Mouse (Mus musculus) splenic B cell, adult 2 months (primary cell): Measurements from ENCODE around the gene Ap3b2.
"Not testable (repeated sequence)": the region's sequence is repeated elsewhere in the genome, so short reads cannot be mapped to it uniquely, and the experiment has no call there.

ENCODE experiments used
- DNase-seq: peaks from one replicate; pipeline ENCODE4 v3.0.0-alpha.2; 2011; ENCODE audit warnings: low read depth, low spot score
- H3K27me3 ChIP-seq: 2 replicates; pipeline ENCODE4 v1.6.1; 2012; ENCODE audit warnings: mild to moderate bottlenecking, low read length, moderate library complexity, mixed read lengths; ENCODE audit not compliant: control insufficient read depth, poor library complexity, insufficient read depth, severe bottlenecking
- H3K36me3 ChIP-seq: 2 replicates; pipeline ENCODE4 v1.6.1; 2012; ENCODE audit warnings: mild to moderate bottlenecking, low read length, moderate library complexity, mixed read lengths; ENCODE audit not compliant: control insufficient read depth, poor library complexity, insufficient read depth, severe bottlenecking

Gene Ap3b2

DNA sequence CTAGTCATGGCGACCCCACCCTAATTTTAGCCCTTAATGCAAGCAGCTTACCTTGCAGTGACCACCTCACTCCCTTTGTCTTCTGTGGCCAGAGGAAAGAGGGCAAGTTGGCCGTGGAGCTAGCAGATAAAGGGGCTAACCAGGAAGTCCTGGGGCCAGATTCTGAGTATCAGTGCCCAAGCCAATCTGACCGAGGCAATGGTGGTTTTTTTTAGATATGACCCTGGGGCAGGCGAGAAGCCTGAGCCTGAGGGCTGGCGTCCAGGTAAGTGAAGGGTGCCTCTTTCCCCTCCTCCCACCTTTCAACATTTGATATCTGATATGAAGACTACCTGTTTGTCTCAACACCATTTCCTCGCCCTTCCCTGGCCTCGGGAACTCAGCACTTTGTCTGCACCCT, 4.5 kb upstream of the Ap3b2 start, which contains the start of gene BC048679:
Gene BC048679, minus strand, starts transcription at position 101 of the 400 bp plus-strand sequence.
- H3K27me3 ChIP-seq: no peaks in the 10 kb centered on the region; the same call in 1 of the 2 replicates
- DNase-seq: no peak
- H3K36me3 ChIP-seq: no peaks in the 10 kb centered on the region

DNA sequence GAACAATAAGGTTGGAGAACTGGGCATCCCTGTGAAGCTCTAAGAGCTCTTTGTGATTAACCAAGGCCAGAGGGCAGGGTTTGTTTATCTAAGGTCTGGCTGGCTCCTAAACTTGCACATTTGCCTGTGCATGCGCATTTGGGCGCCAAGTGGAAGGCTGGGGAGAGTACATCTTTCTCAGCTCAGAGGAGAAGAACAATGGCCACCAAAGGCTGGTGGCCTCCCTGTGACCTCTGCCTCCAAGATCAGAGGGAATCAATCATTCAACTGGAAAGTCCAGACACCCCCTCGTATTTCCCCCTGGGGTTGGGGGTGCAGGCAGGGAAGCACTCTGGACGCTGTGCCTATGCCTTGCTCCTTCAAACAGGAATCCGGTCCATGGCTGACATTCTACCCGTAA, 3.4 kb upstream of the Ap3b2 start:
- Histone ChIP-seq H3K27me3 (no peaks in the 10 kb centered on the region; the same call in 1 of the 2 replicates), H3K36me3 (no peaks in the 10 kb centered on the region)
- no peak for DNase-seq

DNA sequence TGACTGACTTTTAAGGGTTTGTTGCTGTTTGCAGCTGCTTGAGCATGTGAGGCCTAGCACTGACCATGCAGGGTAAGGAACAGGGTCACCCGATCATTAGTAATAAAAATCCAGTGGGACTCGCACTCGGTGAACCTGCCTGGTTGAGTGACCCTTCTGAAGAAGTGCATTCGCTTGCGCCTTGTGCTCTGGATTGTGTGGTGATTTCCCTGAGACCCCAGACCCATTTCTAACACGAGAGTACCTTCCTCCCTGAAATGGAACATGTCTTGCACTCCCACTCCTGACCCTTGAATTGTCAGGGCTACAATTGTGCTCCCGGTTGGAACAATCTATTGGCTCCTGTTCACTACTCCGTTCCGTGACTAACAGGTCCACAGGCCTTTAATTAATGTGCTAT, 1.1 kb downstream of the Ap3b2 start:
- Histone ChIP-seq H3K36me3 (no peaks in the 10 kb centered on the region), H3K27me3 (no peaks in the 10 kb centered on the region; the same call in 1 of the 2 replicates)
- no peak for DNase-seq

DNA sequence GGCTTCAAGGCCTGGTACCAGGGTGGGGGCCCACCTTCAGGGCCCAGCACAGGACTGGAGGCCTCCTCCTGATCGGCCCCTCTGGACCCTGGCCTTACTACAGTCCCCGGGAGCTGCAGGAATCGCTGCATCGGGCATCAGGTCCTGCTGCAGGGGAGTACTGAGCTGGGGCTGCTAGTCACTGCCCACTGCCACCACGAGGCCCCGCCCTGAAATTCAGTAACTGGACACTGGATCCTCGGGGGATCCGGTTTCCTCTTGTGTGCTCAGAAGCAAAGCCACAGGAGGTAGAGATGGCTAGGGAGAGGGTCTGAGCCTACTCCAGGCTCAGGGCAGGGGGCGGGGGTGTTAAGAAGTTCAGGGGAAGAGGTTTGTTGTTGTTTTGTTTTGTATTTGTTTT, 4.1 kb downstream of the Ap3b2 start:
- DNase-seq: no peak

DNA sequence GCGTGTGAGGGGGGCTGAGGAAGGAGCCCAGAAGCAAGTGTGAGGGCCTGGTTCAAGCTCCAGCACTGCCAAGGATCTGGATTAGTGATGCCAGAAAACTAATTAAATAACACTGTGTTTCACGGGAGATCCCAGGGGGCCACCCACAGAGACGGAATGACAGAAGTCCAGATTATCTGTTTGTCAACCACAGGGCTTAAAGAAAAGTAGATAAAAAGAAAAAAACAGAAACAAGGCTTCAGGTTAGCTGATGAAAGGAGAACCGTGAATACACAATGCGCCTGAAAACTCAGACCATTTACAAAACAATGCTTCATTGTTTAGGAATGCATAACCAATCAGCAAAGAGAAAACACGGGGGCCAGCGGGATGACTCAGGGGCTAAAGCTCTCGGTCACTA, 12.9 kb downstream of the Ap3b2 start:
- Histone ChIP-seq H3K27me3 (no peaks in the 10 kb centered on the region), H3K36me3 (no peaks in the 10 kb centered on the region)
- DNase-seq: no peak

More for the DNA sequence above, 4.1 kb downstream of the Ap3b2 start:
- Histone ChIP-seq H3K27me3 (no peaks in the 10 kb centered on the region), H3K36me3 (no peaks in the 10 kb centered on the region)

DNA sequence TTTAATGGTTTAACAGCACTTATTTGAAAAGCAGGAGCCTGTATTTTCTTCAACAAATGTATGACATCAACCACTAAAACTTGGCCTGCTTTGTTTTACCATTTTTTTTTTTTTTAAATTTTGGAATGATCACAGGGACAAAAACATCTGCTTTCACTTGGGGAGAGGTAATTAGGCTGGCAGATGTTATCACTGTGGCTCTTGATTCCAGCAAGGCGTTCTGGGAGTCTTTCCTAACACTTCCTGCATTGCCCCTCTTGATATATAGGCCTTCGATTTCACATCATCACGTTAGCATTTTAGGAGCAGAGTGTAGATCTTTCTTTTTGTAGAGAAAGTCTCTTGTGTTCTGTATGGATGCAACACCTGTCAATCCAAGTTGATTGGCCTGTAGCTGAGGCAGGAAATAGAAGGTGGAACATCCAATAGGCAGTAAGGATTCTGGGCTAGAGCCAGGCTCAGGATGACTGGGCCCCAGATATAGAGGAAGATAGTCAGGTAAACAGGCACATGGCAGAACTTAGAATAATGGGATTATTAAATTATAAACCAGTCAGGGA, 14.1 kb downstream of the Ap3b2 start:
- Histone ChIP-seq H3K27me3 (no peaks in the 10 kb centered on the region), H3K36me3 (no peaks in the 10 kb centered on the region)
- no peak for DNase-seq

DNA sequence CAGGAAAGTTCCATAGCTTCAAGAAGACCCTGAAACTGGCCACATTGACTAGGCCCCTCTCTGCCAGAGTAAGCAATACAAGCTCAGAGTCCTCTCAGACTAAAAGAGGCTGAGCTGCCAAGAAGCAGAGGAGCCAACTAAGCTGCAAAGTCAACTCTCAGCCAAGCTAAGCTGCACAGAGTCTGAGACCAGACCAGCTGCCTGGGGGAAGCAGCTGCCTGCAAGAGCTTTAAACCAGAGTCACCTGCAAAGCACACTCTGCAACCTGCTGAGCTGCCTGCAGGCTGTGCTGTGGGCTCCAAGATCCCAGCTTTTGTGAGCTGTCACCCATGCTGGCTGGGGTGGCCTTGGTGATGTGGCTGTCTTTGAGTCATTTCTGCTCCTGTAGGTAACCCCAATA, 15.5 kb downstream of the Ap3b2 start:
- DNase-seq, H3K36me3 ChIP-seq, H3K27me3 ChIP-seq: not testable (repeated sequence)

DNA sequence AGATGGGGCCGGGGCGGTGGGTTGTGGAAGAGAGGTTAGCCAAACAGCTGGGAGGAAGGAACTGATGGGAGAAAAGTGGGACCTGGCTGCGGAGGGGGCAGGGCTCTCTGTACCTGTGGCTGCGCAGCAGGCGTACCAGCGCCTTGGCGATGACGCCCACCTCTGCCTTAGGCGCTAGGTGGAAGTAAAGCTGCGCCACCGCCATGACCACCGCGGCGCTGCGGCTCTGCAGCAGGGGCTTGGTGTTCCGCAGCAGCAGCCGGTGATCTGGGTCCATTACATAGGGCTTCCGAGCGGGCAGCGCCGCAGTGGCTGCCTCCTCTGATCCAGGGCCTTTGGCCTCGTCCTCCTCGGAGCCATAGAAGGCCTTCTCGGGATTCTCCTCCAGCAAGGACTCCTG, 16.9 kb downstream of the Ap3b2 start:
- Histone ChIP-seq H3K27me3 (no peaks in the 10 kb centered on the region), H3K36me3 (no peaks in the 10 kb centered on the region)
- DNase-seq: no peak

DNA sequence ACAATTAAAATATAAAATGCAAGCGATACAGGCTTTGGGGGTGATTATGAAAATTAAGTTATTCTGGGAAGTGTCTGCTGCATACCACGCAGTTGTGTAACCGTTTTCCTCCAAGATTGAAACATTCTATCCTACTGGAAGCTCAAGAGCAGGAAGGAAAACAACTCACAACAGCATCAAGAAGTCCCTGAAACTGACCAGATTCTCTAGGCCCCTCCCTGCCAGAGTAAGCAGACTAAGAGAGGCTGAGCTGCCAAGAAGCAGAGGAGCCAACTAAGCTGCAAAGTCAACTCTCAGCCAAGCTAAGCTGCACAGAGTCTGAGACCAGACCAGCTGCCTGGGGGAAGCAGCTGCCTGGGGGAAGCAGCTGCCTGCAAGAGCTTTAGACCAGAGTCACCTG, 18.5 kb downstream of the Ap3b2 start:
- Histone ChIP-seq H3K36me3 (no peaks in the 10 kb centered on the region), H3K27me3 (no peaks in the 10 kb centered on the region)
- no peak for DNase-seq

DNA sequence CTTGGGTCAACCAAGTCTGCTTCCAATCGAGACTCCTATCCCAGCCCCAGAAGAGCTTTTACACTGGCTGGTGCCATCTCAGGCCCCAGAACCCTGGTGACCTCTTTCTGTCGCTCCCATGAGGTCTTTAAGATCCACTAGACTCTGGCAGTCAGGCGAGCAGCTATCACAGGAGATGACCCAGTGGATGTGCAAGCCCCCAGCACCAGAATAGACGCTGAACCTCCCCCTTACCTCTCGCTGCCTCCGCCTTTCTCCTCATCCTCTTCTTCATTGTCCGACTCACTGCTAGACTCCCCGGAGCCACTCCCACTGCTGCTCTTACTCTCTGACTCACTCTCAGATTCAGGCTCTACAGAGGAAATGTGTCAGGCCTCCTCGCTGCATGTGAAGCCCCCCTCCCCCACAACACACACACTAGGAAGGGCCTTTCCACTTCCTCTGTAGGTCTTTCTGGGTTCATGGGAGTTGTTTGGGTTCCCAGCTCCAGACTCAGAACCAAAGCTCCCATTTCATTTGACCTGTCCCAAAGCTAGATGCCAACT, 28.7 kb downstream of the Ap3b2 start:
- no peak for DNase-seq
- H3K27me3 ChIP-seq: no peaks in the 10 kb centered on the region
- H3K36me3 ChIP-seq: no peaks in the 10 kb centered on the region

DNA sequence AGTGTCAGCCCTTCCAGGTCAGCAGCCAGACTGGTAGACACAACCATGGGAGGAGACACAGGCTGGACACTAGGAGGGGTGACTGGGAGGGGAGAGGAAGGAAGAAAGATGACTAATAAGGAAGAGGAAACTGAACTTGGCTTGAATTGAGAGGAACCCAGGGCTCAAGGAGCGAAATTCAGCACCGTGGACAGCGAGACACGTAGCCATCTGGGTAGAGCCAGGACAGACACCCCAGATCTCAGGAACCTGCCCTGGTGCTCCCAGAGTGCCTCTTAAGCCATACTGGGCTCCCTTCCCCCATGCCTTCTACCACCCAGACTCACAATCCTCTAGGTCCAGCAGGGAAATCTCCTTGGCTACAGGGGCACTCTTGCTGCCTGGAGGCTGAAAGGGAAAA, 29.6 kb downstream of the Ap3b2 start:
- Histone ChIP-seq H3K36me3 (no peaks in the 10 kb centered on the region), H3K27me3 (no peaks in the 10 kb centered on the region)
- peak; percentile 14 for DNase-seq

DNA sequence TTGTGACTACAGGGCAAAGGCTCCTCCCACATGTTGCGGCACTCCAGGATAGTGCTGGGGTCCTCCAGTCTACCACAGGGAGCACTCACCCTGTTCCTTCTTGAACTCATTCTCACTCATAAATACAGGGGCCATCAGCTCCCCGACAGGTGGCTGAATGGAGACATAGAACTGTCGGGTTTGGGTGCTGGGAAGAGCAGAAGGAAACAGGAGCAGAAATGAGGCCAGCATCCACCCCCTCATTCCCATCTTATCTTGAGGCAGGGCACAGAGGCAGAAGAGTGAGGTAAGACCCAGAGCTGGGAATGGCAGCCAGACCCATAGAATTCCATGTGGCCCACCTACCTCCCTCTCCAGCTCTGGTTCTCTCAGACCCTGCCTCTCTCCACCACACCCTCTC, 30.9 kb downstream of the Ap3b2 start:
- no peaks in the 10 kb centered on the region for H3K36me3 ChIP-seq
- DNase-seq: no peak

DNA sequence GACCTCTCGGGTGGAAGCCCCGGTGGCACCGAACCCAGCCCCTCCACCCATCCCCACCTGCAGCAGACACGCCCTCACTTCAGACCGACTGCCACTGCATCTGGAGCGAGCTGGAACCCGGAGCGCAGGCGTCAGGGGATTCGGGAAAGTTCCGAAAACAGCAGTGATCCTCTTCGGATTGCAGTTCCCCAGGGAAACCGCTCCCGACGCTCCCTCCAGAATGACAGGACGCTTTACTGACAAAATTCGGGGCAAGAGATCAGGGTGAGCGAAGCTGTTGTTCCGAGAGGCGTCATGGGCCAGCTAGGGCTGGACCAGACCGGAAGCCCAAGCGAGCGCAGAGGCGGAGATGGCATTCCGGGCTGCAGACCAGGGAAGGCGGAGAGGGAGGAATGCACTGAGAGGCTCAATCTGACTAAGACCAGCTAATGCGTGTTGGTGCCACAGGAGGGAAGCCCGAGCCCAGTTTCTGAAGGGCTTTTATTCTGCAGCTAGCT, 38.5 kb downstream of the Ap3b2 start, which contains the start of gene Cpeb1:
Gene Cpeb1, minus strand, starts transcription at position 311 of the 497 bp plus-strand sequence.
- no peak for DNase-seq
- Histone ChIP-seq H3K36me3 (no peaks in the 10 kb centered on the region), H3K27me3 (no peaks in the 10 kb centered on the region; the same call in 1 of the 2 replicates)

More for the DNA sequence above, 30.9 kb downstream of the Ap3b2 start:
- H3K27me3 ChIP-seq: no peaks in the 10 kb centered on the region

DNA sequence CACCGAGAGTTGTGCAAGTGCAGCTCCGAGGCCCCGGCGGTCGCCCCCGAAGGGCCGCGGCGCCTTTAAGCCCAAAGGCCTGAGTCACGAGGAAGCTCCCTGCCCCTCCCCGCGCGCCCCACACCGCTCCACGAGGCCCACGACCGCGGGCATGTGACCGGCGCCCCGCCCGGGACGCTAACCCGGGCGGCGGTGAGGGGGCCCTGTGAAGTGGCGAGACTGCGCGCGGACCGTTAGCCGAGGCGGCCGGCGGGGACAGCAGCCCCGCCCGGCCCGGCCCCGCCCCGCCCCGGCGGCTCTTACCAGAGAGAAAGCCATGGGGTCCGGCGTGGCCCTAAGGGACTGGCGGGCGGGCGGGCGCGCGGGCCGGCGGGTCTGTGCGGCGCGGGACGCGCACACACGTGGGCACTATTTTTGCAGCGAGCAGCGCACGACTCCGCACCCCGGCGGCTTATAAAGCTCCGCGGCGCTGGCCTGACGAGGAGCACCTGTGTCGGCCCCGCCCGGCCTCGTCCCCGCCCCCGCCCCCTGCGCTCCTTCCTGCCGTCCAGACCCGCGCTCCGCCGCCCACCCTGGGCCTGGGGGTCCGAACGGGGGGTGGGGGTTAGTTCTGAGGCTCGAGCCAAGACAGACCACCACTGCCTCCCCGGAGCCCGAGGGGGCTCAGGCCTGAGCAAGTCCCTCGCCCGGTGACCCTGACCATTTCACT, 39.2 kb downstream of the Ap3b2 start:
- DNase-seq: peak; percentile 24
- H3K27me3 ChIP-seq: no peaks in the 10 kb centered on the region; the same call in 1 of the 2 replicates
- H3K36me3 ChIP-seq: no peaks in the 10 kb centered on the region
